Mouse (Mus musculus): ENCODE results near the gene Ascl2.

Ascl2 gene

GRCm38 (mm10) chr7:143002679-143003078 lies 33.6 kb upstream of the Ascl2 start:
- no peak for DNase-seq (ENCODE audit: low read depth in 1 of 2, low spot score in 2 of 2)

GRCm38 (mm10) chr7:142997403-142998150 lies 28.5 kb upstream of the Ascl2 start:
- DNase-seq (ENCODE audit: low read depth in 1 of 2, low spot score in 2 of 2), result no peak

- no peak for DNase-seq (ENCODE audit: low read depth in 1 of 2, low spot score in 2 of 2)
Measured at GRCm38 (mm10) chr7:142996998-142997397, 27.9 kb upstream of the Ascl2 start.

GRCm38 (mm10) chr7:142995630-142996338 lies 26.7 kb upstream of the Ascl2 start:
- DNase-seq (ENCODE audit: low read depth in 1 of 2, low spot score in 2 of 2), result no peak

- DNase-seq (ENCODE audit: low read depth in 1 of 2, low spot score in 2 of 2), result no peak
Measured at GRCm38 (mm10) chr7:142995004-142995403, 25.9 kb upstream of the Ascl2 start.

- no peak for DNase-seq (ENCODE audit: low read depth in 1 of 2, low spot score in 2 of 2)
Measured at GRCm38 (mm10) chr7:142987718-142988117, 18.7 kb upstream of the Ascl2 start.

- no peak for DNase-seq (ENCODE audit: low read depth in 1 of 2, low spot score in 2 of 2)
Measured at GRCm38 (mm10) chr7:142985146-142985545, 16.1 kb upstream of the Ascl2 start.

- DNase-seq (ENCODE audit: low read depth in 1 of 2, low spot score in 2 of 2), result no peak
Measured at GRCm38 (mm10) chr7:142981908-142982307, 12.8 kb upstream of the Ascl2 start.

- no peak for DNase-seq (ENCODE audit: low read depth in 1 of 2, low spot score in 2 of 2)
Measured at GRCm38 (mm10) chr7:142967884-142968808, 918 bp downstream of the Ascl2 start.

GRCm38 (mm10) chr7:142967414-142967883 lies 1.6 kb downstream of the Ascl2 start:
- no peak for DNase-seq (ENCODE audit: low read depth in 1 of 2, low spot score in 2 of 2)

- DNase-seq (ENCODE audit: low read depth in 1 of 2, low spot score in 2 of 2), result no peak
Measured at GRCm38 (mm10) chr7:142959752-142960151, 9.3 kb downstream of the Ascl2 start.

GRCm38 (mm10) chr7:142958817-142959216 lies 10.2 kb downstream of the Ascl2 start:
- DNase-seq (ENCODE audit: low read depth in 1 of 2, low spot score in 2 of 2), result peak in 1 of 2 experiments; percentile 23

GRCm38 (mm10) chr7:142956018-142956417 lies 13.0 kb downstream of the Ascl2 start:
- no peak for DNase-seq (ENCODE audit: low read depth in 1 of 2, low spot score in 2 of 2)

GRCm38 (mm10) chr7:142949568-142949967 lies 19.5 kb downstream of the Ascl2 start:
- DNase-seq (ENCODE audit: low read depth in 1 of 2, low spot score in 2 of 2), result no peak

GRCm38 (mm10) chr7:142937631-142938030 lies 31.4 kb downstream of the Ascl2 start:
- DNase-seq (ENCODE audit: low read depth in 1 of 2, low spot score in 2 of 2), result no peak

- DNase-seq (ENCODE audit: low read depth in 1 of 2, low spot score in 2 of 2), result no peak
Measured at GRCm38 (mm10) chr7:142935708-142936107, 33.4 kb downstream of the Ascl2 start.

GRCm38 (mm10) chr7:142932469-142932868 lies 36.6 kb downstream of the Ascl2 start:
- DNase-seq (ENCODE audit: low read depth in 1 of 2, low spot score in 2 of 2), result no peak

GRCm38 (mm10) chr7:142931028-142931427 lies 38.0 kb downstream of the Ascl2 start, which contains the start of gene Th:
Th (minus strand) TSS chr7:142931128.
- no peak for DNase-seq (ENCODE audit: low read depth in 1 of 2, low spot score in 2 of 2)

- no peak for DNase-seq (ENCODE audit: low read depth in 1 of 2, low spot score in 2 of 2)
Measured at GRCm38 (mm10) chr7:142929516-142929915, 39.5 kb downstream of the Ascl2 start.

GRCm38 (mm10) chr7:142927293-142927692 lies 41.8 kb downstream of the Ascl2 start:
- no peak for DNase-seq (ENCODE audit: low read depth in 1 of 2, low spot score in 2 of 2)
